Mouse (Mus musculus) heart, postnatal 0 days (tissue): Measurements from ENCODE around the gene Itprip. TPM values are rescaled to one million over a fixed set of nuclear protein-coding genes. Genes with fewer than 3 reads are reported as not detected.

ENCODE experiments used
- ATAC-seq: fragments of 200-750 bp; cut with Nextera tagmentation; 2 replicates; pipeline ENCODE4 v1.8.0; 2017; ENCODE audit warnings: low read depth, moderate number of reproducible peaks, moderate library complexity; ENCODE audit not compliant: insufficient read depth
- DNase-seq: peaks from one replicate; pipeline ENCODE4 v3.0.0-alpha.2; 2016; ENCODE audit warnings: low spot score
- H3K27ac ChIP-seq: fragments of 300-500 bp; sonication (generic); 2 replicates; pipeline ENCODE4 v1.5.1; 2014; ENCODE audit warnings: low read depth, mild to moderate bottlenecking
- H3K27me3 ChIP-seq: fragments of 300-500 bp; sonication (generic); 2 replicates; pipeline ENCODE4 v1.6.1; 2014; ENCODE audit warnings: low read length, mixed read lengths; ENCODE audit not compliant: control insufficient read depth, insufficient read depth
- H3K36me3 ChIP-seq: fragments of 300-500 bp; sonication (generic); replicated peaks from 2 replicates; pipeline ENCODE4 v1.6.1; 2014; ENCODE audit warnings: low read length, mixed read lengths; ENCODE audit not compliant: control insufficient read depth, insufficient read depth
- H3K4me1 ChIP-seq: fragments of 300-500 bp; sonication (generic); 2 replicates; pipeline ENCODE4 v1.6.1; 2014; ENCODE audit warnings: antibody characterized with exemption; ENCODE audit not compliant: control insufficient read depth, insufficient read depth
- H3K4me2 ChIP-seq: fragments of 300-500 bp; sonication (generic); 2 replicates; pipeline ENCODE4 v1.6.1; 2014; ENCODE audit warnings: low read depth, mild to moderate bottlenecking, low read length, moderate library complexity
- H3K4me3 ChIP-seq: fragments of 300-500 bp; sonication (generic); 2 replicates; pipeline ENCODE4 v1.5.1; 2014; ENCODE audit warnings: low read depth, low read length
- H3K9ac ChIP-seq: fragments of 300-500 bp; sonication (generic); replicated peaks from 2 replicates; pipeline ENCODE4 v1.6.1; 2014; ENCODE audit warnings: low read depth, low read length, mixed read lengths
- H3K9me3 ChIP-seq: fragments of 300-500 bp; sonication (generic); replicated peaks from 2 replicates; pipeline ENCODE4 v1.6.1; 2016; ENCODE audit warnings: low read length; ENCODE audit not compliant: control insufficient read depth
- CTCF ChIP-seq: IDR thresholded peaks from 2 replicates; pipeline ENCODE4 v1.5.1; 2016; ENCODE audit warnings: antibody characterized with exemption, control low read depth, low read depth
- EP300 ChIP-seq: IDR thresholded peaks from 2 replicates; pipeline ENCODE4 v1.6.1; 2016; ENCODE audit warnings: antibody characterized with exemption, low read depth
- WGBS: fragments of 180-500 bp; shearing (Covaris S2); extraction: QIAGEN DNeasy Blood & Tissue Kit; methylation state at CpG from one replicate; pipeline ENCODE4 v1.1.7; 2014; 5-methylcytosine and 5-hydroxymethylcytosine counted together
- polyA plus RNA-seq: library from polyadenylated mRNA; unstranded; fragments of >200 nt; fragmentation: Nextera tagmentation; extraction: Ambion mirVana; gene quantifications from 2 replicates; pipeline ENCODE4 v1.2.1, GENCODE M21; 2015
- total RNA-seq: library from RNA; depleted of rRNA; stranded (reverse); fragments of >200 nt; gene quantifications from 2 replicates; pipeline ENCODE4 v1.2.3, GENCODE M21; 2014; ENCODE audit warnings: low replicate concordance

Gene Itprip
- total and polyA plus RNA-seq, 2 experiments from 2014 or later, result 9.5 to 27.2 TPM

DNA sequence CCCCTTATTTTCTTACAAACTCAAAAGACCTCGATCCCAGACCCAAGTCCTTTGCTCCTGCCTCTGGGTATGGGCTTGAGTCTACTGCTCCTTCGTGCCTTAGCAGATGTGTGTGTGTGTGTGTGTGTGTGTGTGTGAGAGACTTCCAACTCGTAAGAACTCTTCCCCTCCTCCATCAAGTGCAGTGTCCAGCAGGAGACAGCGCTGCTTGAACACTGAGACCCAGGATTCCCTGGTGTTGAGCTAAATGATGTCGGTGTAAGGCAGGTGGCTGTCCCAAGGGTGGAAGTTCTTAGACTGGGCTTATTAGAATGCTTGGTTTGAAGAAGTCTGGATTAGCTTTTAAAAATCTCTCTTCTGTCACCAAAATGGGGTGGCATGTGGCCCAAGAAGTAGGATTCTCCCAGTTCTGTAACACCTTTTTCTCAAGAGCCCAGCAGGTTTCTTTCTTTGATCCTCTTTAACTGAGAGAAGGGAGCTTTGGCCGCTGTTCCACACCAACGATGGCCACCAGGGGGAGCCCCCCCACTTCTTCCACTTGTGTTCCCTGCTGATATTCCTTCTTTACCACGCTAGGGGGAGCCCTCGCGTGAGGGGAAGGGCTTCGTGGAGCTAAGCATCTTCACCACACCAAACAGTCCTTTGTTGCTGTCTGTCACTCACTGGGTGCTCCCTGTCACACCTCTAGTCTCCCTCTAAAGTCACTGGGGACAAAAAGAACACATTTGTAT, 36.8 kb downstream of the Itprip start:
- Histone ChIP-seq H3K27me3 (no peaks in the 10 kb centered on the region), H3K36me3 (no peaks in the 10 kb centered on the region), H3K4me2 (no peak overlapping the region), H3K4me3 (no peak overlapping the region), H3K9me3 (no peaks in the 10 kb centered on the region), H3K9ac (no peak overlapping the region), H3K4me1 (peaks cover 27% of the 10 kb centered on the region), H3K27ac (no peak overlapping the region)
- TF ChIP-seq CTCF (peak; percentile 100), EP300 (no peak)
- 18% methylated on average over 11 of the region's 11 CpGs for WGBS
- peak; percentile 49; the same call in 1 of the 2 replicates for ATAC-seq
- DNase-seq, result peak; percentile 90

DNA sequence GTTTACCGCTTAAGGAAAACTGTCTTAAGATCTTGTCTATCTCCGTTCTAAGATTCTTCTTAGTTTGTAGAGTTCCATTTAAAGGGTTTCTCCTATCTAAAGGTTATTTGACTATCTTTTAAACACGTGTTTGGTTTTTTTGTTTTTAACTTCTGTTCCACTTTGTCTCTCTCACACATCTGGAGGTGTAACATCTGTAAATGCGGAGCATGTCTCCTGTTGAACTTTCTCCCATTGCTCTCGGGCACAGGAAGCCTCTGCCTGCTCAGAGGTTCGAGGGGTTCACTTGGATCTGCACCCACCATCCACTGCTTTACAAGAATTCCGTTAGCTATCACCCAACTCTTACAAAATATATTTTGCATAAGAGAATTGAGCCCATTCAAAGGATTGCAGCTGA, 37.6 kb downstream of the Itprip start:
- Histone ChIP-seq H3K9ac (no peak overlapping the region), H3K4me2 (no peak overlapping the region), H3K27ac (no peak overlapping the region), H3K4me1 (peaks cover 19% of the 10 kb centered on the region), H3K36me3 (no peaks in the 10 kb centered on the region), H3K4me3 (no peak overlapping the region), H3K27me3 (no peaks in the 10 kb centered on the region), H3K9me3 (no peaks in the 10 kb centered on the region)
- ATAC-seq, result no peak
- WGBS, result 71% methylated on average over 7 of the region's 7 CpGs
- TF ChIP-seq CTCF, result no peak
- TF ChIP-seq EP300, result no peak
- DNase-seq, result no peak

DNA sequence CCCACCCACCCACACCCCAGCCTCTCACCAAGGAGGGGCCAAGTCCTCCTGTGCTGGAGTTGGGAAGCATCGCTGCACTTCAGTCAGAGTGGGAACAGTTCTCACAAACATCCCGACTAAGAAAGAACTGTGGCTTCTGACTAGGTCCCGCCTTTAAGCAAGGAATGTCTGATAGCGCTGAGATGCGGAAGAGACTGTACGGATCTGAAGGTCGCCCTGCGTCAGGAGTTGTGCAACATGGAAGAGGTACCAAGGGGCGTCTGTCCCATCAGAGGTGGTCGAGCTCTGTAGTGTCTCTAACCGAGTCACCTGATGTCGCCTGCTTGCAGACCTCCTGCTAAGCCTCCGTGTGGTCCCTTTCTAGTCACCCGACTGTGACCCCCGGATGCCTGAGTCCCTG, 42.8 kb downstream of the Itprip start:
- Histone ChIP-seq H3K36me3 (no peaks in the 10 kb centered on the region), H3K9ac (no peak overlapping the region), H3K4me2 (no peak overlapping the region), H3K4me3 (no peak overlapping the region), H3K27me3 (no peaks in the 10 kb centered on the region), H3K27ac (no peak overlapping the region), H3K9me3 (no peaks in the 10 kb centered on the region), H3K4me1 (no peaks in the 10 kb centered on the region)
- no peak for TF ChIP-seq EP300
- TF ChIP-seq CTCF, result no peak
- 39% methylated on average over 15 of the region's 15 CpGs for WGBS
- DNase-seq (no peak), ATAC-seq (0 out of 2 replicates have a peak, but pooled peaks have one; percentile 30)

DNA sequence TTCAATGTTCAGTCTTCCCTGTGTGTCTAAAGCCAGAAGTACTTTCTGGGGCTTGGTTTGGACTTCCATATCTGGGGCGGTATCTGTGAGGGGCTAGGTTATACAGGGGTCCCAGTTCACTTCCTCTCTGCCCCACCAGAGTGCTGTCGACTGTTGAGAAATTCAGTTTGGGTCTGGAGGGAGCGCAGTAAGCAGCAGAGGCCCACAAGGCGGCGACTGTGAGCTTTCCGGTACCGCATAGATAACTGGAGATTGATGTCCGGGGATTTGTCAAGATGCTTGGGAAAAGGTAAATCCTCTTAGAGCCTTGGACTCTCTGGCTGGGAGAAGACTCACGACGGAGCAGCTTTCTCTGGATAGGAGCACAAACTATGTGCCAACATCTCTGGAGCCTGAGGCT, 47.6 kb downstream of the Itprip start:
- Histone ChIP-seq H3K4me2 (no peak overlapping the region), H3K4me3 (no peak overlapping the region), H3K36me3 (no peaks in the 10 kb centered on the region), H3K9ac (no peak overlapping the region), H3K27ac (no peak overlapping the region), H3K27me3 (no peaks in the 10 kb centered on the region), H3K4me1 (no peaks in the 10 kb centered on the region), H3K9me3 (no peaks in the 10 kb centered on the region)
- no peak for ATAC-seq
- 33% methylated on average over 10 of the region's 10 CpGs for whole genome bisulfite sequencing
- DNase-seq, result no peak
- TF ChIP-seq EP300, result no peak
- peak; percentile 17; the same call in 1 of the 2 replicates for TF ChIP-seq CTCF

DNA sequence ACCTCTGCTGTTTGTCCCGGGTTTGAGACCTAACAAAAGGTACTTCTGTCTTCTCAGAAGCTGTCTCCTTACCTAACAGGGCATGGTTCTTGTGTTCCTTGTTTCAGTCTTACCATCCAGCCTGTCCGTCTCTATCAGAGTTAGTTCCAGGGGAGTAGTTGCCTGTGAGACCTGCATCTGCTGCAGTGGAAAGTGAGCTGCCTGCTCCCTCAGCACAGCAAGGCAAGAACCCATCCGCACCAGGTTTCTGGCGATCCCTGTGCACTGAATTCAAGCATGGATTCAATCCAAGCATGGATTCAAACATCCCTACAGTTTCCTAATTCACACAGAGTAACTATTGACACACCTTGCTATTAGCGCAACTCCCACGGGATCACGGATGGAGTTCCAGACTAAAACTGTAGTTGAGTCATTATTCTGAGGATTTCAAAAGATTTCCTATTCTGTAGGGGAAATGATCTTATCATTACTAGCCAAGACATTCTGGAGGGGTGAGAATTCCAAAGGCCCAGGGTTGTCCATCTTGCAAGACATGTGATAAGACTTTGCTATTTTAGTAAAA, 48.9 kb downstream of the Itprip start:
- Histone ChIP-seq H3K9ac (no peak overlapping the region), H3K4me3 (no peak overlapping the region)
- TF ChIP-seq CTCF (no peak), EP300 (no peak)

DNA sequence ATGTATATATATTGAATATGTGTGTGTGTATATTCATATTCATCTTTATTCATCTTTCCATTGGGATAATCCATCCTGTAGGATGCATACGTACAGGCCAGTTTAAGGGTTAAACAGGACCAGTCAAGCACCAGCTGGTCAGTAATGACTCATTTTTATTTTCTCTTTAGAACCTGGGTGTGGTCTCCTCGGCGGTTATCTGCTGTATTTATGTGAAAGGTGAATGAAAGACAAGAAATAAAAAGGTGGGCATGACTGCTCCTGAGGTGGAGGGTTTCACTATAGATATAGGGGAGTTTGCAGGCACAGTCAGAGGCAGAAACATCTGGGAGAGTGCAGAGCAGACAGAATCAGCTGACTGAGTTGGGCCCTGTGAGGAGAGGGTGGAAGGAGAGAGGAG, 49.6 kb downstream of the Itprip start:
- Histone ChIP-seq H3K9ac (no peak overlapping the region), H3K9me3 (no peaks in the 10 kb centered on the region), H3K36me3 (no peaks in the 10 kb centered on the region), H3K27ac (no peak overlapping the region), H3K27me3 (no peaks in the 10 kb centered on the region), H3K4me1 (peaks cover 7% of the 10 kb centered on the region; the same call in 1 of the 2 replicates), H3K4me2 (no peak overlapping the region), H3K4me3 (no peak overlapping the region)
- ATAC-seq (no peak), DNase-seq (no peak)
- WGBS, result 48% methylated on average over 3 of the region's 3 CpGs
- TF ChIP-seq CTCF, result no peak
- no peak for TF ChIP-seq EP300

More for the DNA sequence above, 48.9 kb downstream of the Itprip start:
- no peak for ATAC-seq
- Histone ChIP-seq H3K36me3 (no peaks in the 10 kb centered on the region), H3K4me1 (0 out of 2 replicates have a peak, but pooled peaks cover 1% of the 10 kb centered on the region), H3K27me3 (no peaks in the 10 kb centered on the region), H3K27ac (no peak overlapping the region), H3K4me2 (no peak overlapping the region), H3K9me3 (no peaks in the 10 kb centered on the region)
- 59% methylated on average over 7 of the region's 7 CpGs for WGBS
- DNase-seq, result no peak
